Comparison of ENCODE assay signal across 16 mouse cellular contexts in the genomic region with DNA sequence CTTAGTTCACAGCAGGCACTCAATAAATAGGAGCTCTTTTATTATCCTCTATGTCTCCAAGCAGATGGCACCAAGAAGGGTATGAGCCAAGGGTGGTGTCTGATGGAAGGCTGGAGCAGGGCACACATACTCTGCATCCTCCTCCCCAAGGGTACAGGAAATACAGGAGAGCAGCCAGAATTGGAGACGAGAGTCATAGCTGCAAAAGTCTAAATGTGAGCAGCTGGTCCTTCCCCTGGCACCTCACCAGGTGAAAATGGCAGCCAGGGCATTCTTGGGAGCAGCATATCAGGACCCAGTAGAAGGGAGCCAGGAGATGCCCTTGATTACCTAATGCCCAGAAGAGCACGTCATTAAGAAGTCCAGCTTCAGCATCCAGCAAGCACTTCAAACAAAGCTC.
DNase-seq lines count a peak whose midpoint lies in the region; ATAC-seq and TF ChIP-seq lines count a peak whose summit lies in the region.
"Had no signal": no experiment of that assay in that cellular context is flagged by ENCODE, and none has a peak within 500 bp of the region (broad histone marks: within the 10 kb centered on the region; RNA-seq: fewer than 3 reads in every experiment).

No protein-coding gene starts in this region.

- 11% methylated on average over 2 of the region's 2 CpGs for WGBS in cerebellum, adult 2 months
- WGBS in embryonic facial prominence, embryonic 10.5 days = 82% methylated on average over 2 of the region's 2 CpGs

- no peak for TF ChIP-seq CTCF in brain, embryonic 14.5 days (IDR thresholded peaks at IDR 0.05; ENCODE audit: borderline replicate concordance, extremely low read depth, insufficient read depth, insufficient read length)
- no peak for TF ChIP-seq CTCF in cerebellum, adult 2 months (IDR thresholded peaks at IDR 0.05; ENCODE audit: borderline replicate concordance, insufficient read depth, low read depth, low read length)

- peak; percentile 85 for DNase-seq in heart, adult 11 months
- no peak for DNase-seq in heart, adult 9 months (ENCODE audit: low spot score in 2 of 2)
- DNase-seq in brain, embryonic 14.5 days (ENCODE audit: low read depth) = peak; percentile 55
- peak; percentile 56 to 81 for DNase-seq in cerebellum, adult 2 months
- DNase-seq in gastrocnemius, postnatal 25 days = peak; percentile 33
- DNase-seq in embryonic facial prominence, embryonic 10.5 days (ENCODE audit: low spot score) = no peak
- no peak for DNase-seq in heart, postnatal 25 days (ENCODE audit: low spot score)
- DNase-seq: adrenal gland, postnatal 14 days; kidney, postnatal 14 days; liver; lung, embryonic 14.5 days had no signal

- no peaks in the 10 kb centered on the region for H3K9me3 ChIP-seq in embryonic facial prominence, embryonic 10.5 days
- H3K9me3 ChIP-seq: embryonic facial prominence, embryonic 12.5 days; intestine, embryonic 15.5 days; megakaryocyte, embryonic 14.5 days; neural tube, embryonic 15.5 days had no signal

- no peaks in the 10 kb centered on the region; the same call in none of the 2 replicates for H3K4me1 ChIP-seq in cerebellum, adult 2 months (ENCODE audit: control insufficient read depth, insufficient read depth, low read length)
- H3K4me1 ChIP-seq in embryonic facial prominence, embryonic 10.5 days = no peaks in the 10 kb centered on the region
- H3K4me1 ChIP-seq: embryonic facial prominence, embryonic 12.5 days; intestine, embryonic 15.5 days; neural tube, embryonic 15.5 days had no signal

- no peak overlapping the region for H3K4me3 ChIP-seq in cerebellum, adult 2 months (replicated peaks; ENCODE audit: insufficient read depth, low read depth, low read length)
- H3K4me3 ChIP-seq in embryonic facial prominence, embryonic 10.5 days = no peak overlapping the region
- H3K4me3 ChIP-seq: embryonic facial prominence, embryonic 12.5 days; intestine, embryonic 15.5 days; megakaryocyte, embryonic 14.5 days; neural tube, embryonic 15.5 days had no signal

- ATAC-seq in megakaryocyte, adult 5-6 weeks (ENCODE audit: poor library complexity, severe bottlenecking) = no peak
- ATAC-seq: intestine, embryonic 15.5 days had no signal

- TF ChIP-seq POLR2A in brain, embryonic 14.5 days (IDR thresholded peaks at IDR 0.05; ENCODE audit: borderline replicate concordance, extremely low read depth, insufficient read depth, insufficient read length, poor library complexity, severe bottlenecking) = no peak
- TF ChIP-seq POLR2A in cerebellum, adult 2 months (IDR thresholded peaks at IDR 0.05; ENCODE audit: borderline replicate concordance, insufficient read depth, low read length) = no peak

- intact Hi-C loops in heart, postnatal 25 days (cut with DNase I) = no loop called here

- H3K27ac ChIP-seq in cerebellum, adult 2 months (ENCODE audit: insufficient read depth, low read length) = no peak overlapping the region
- no peak overlapping the region for H3K27ac ChIP-seq in embryonic facial prominence, embryonic 10.5 days (replicated peaks)
- H3K27ac ChIP-seq: embryonic facial prominence, embryonic 12.5 days; intestine, embryonic 15.5 days; neural tube, embryonic 15.5 days had no signal

- no peaks in the 10 kb centered on the region for H3K36me3 ChIP-seq in embryonic facial prominence, embryonic 10.5 days (replicated peaks)
- H3K36me3 ChIP-seq: embryonic facial prominence, embryonic 12.5 days; intestine, embryonic 15.5 days; neural tube, embryonic 15.5 days had no signal

- no peaks in the 10 kb centered on the region for H3K27me3 ChIP-seq in cerebellum, adult 2 months (ENCODE audit: control insufficient read depth, insufficient read depth, low read length)
- no peaks in the 10 kb centered on the region for H3K27me3 ChIP-seq in embryonic facial prominence, embryonic 10.5 days (replicated peaks; ENCODE audit: low read depth, poor library complexity, severe bottlenecking)
- H3K27me3 ChIP-seq: embryonic facial prominence, embryonic 12.5 days; intestine, embryonic 15.5 days; megakaryocyte, embryonic 14.5 days; neural tube, embryonic 15.5 days had no signal

Comparison
In these comparisons a context has a peak if more than half of its experiments do, and no peak if none do; other contexts are left out.
1. DNase-seq: peak in heart, adult 11 months (single experiment), brain, embryonic 14.5 days (single experiment), cerebellum, adult 2 months (2 of 2) and gastrocnemius, postnatal 25 days (single experiment); none in heart, adult 9 months (0 of 2), embryonic facial prominence, embryonic 10.5 days (single experiment) and heart, postnatal 25 days (single experiment).